Mouse (Mus musculus) cerebellum, adult 18-20 months (tissue): ENCODE results near the gene Ahnak2.

Experiments
- DNase-seq, 2 experiments: peaks; one replicate each; pipeline ENCODE4 v3.0.0; 2021

Ahnak2 gene

DNA sequence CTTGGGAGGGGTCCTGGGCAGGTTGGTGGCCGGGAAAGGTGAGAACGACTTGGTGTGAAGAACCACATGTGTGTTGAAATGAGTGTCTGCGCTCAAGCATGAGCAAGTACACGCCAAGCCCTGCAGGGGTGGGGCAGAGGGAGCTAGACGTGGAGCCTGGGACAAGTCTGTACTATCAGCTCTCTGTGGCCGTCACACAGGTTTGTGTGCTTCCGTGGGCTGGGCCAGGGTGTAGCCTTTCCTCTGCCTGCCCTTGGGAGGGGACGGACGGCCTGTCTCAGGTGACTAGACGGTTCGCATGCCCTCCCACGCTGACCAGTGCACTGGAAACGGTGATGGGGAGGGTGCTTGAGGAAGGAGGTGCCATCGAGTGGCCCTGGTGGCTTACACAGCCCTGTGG is 71.6 kb downstream of the Ahnak2 start:
- DNase-seq, result no peak

DNA sequence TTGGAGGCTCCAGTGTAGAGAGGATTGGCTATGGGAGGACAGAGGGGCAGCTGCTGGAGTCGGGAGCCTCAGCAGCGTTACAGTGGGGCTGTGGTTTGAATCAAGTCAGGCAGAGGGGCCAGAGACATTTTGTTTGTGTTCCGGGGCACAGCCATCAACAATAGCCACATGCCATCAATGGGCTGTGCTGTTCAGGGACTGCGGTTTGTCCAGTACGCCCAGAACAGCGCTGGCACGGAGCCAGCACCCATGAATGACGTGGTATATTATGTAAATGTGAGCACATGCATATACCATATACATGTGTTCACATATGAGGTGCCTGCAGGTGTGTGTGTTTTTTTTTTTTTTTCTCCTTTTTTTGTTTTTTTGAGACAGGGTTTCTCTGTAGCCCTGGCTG is 74.7 kb downstream of the Ahnak2 start:
- peak in 1 of 2 experiments; percentile 39 for DNase-seq

DNA sequence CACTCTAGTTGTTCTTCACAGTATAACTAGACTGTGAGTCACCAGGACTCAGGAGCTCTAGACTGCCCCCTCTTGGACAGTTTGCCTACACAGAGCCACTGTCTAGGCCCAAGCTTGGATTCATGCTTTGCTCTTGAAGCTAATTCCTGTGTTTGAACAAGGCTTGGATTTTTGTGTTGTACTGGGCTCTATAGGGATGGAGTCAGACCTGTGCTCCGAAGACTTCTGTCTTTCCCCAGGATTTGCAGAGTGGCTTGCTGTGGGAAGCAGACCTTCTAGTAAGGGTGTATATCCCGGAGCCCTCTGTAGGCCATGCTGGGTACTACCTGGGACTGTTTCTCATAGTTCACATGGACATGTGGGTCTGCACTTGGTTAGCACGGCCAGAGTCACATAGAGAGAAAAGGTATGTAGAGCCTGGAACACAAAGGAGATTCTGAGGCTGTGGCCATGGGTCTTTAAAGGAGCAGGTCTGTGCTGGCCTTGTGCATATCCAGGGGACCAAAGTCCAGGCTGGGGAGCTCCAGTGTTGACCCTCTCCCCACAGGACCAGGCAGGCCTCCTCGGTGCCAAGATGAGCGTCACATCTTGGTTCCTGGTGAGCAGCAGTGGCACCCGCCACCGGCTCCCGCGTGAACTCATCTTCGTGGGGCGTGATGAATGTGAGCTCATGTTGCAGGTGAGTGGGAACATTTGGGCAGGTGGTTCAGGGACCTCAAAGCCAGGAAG is 78.2 kb downstream of the Ahnak2 start:
- DNase-seq, result peak; percentile 84 to 88

DNA sequence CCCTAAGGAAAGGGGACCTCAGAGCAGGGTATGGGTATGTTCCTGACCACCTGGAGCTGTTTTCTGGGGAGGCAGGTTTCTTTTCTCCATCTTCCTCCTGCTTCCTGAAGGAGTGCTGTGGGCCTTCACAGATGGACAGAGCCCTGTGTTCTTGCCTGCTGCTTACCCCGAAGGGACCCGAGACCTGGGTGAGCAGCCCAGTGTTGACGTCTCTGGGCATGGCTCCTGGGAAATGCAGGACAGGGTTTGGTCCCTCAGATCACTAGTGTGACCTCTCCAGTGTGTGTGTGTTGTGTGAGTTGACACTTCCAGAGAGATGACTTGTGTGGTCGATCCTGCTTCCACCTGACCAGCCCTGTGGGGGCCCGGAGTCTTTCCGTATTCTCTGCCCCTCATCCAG is 79.0 kb downstream of the Ahnak2 start:
- DNase-seq, result peak in 1 of 2 experiments; percentile 33

DNA sequence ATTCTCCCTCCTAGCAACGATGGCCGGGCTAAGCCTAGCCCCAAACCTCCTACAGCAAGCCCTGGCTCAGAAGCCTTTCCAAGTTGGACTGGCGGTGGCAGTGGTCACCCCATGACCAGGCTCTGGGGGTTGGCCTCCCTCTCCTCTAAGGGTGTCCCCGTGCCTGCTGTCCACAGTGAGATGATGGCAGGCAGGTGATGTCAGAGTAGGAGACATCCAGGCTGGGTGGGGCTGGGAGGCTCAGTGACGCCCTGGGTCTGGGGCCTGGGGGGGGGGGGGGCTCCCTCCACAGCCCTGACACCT is 79.5 kb downstream of the Ahnak2 start:
- DNase-seq, result peak in 1 of 2 experiments; percentile 43

DNA sequence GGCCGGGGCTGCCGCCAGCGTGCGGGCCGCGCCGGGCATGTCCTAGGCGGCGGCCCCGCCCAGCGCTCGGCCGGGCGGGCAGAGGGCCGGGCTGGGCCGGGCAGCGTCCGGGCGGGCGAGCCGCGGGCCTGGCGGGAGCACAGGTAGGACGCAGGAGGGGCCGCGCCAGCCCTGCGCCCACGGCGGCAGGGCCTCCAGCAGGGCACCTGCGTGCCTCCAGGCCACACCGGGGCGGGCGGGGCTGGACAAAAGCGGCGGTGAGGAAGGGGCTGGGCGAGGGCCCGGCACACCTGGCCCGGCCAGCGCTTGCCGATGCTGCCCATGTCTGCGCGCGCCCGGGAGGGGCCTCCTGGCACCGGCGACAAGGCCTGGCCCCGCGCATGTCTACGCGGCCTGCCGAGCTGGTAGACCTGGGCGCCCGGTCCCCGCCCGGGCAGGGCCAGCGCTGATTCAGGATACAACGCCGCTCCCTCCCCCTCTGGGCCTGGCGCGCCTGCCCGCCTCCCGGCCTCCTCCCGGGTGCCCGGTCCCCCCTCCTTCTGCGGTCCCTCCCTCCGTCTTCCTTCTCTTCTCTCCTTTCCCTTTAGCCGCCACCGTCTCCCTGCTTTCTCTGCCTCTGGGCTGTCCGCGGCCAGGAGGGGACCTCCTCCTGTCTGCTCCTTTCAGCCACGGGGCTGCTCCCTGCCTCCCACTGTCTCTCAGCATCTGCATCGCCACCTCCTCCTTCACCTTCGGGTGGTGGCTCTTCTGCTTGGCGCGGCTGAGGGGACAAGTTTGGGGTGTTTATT is 80.0 kb downstream of the Ahnak2 start:
- peak; percentile 78 to 81 for DNase-seq
